Mouse (Mus musculus) cerebellum, adult 2 months (tissue): ENCODE results near the gene Vmn1r203.

Experiments used
- CTCF ChIP-seq: fragments of 200-500 bp; IDR thresholded peaks from 2 replicates; pipeline ENCODE4 v1.5.1; 2011; ENCODE audit warnings: low read depth, mild to moderate bottlenecking, control low read depth, low read length, moderate library complexity, borderline replicate concordance; ENCODE audit not compliant: insufficient read depth
- POLR2A ChIP-seq: fragments of 200-500 bp; IDR thresholded peaks from 2 replicates; pipeline ENCODE4 v1.6.1; 2011; ENCODE audit warnings: low read length, control low read depth, borderline replicate concordance; ENCODE audit not compliant: insufficient read depth

- TF ChIP-seq POLR2A (no peak), CTCF (no peak)
Measured at GRCm38 (mm10) chr13:22505281-22505680, 12.6 kb upstream of the Vmn1r203 start, which contains the start of gene Vmn1r202.
